19 mouse cellular contexts compared by ENCODE assay signal in the genomic region with DNA sequence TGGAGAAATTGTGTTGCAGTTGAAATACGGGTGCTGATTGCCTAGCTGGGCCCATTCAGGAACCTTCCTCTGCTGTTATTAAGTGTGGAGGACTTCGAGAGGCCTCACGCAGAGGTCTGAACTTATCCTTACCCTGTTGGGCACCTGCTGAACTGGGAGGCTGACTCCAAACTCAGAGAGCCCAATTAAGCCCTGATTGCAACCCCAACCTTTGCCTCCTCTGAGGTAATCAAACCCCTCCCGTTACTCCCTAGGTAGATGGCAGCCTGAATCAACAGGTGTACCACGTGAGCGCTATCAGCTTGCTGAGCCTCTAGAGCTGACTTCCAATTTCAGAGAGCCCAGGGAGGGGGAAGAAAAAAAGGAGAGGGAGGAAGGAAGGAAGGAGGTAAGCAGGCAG.
"Had no signal": no experiment of that assay in that cellular context is flagged by ENCODE, and none has a peak within 500 bp of the region (broad histone marks: within the 10 kb centered on the region; RNA-seq: fewer than 3 reads in every experiment).

No protein-coding gene starts in this region.

- H3K4me2 ChIP-seq: liver, embryonic 11.5 days; liver, embryonic 15.5 days; lung, embryonic 15.5 days; midbrain, embryonic 11.5 days; stomach, embryonic 15.5 days had no signal

- H3K9ac ChIP-seq: liver, embryonic 15.5 days; lung, embryonic 15.5 days; stomach, embryonic 15.5 days had no signal

- DNase-seq: kidney, adult 18-20 months; kidney, adult 9 months; kidney, postnatal 14 days; kidney, postnatal 4 days; layer of hippocampus, adult 9-11 months; lung, adult 18-20 months; lung, postnatal 10 days; lung, postnatal 36 days; midbrain, embryonic 14.5 days; right cerebral cortex, adult 18-20 months; right cerebral cortex, postnatal 14 days; right cerebral cortex, postnatal 4 days; thymus, postnatal 36 days had no signal

- H3K4me1 ChIP-seq: liver, embryonic 15.5 days; lung, embryonic 15.5 days; stomach, embryonic 15.5 days had no signal

- H3K27me3 ChIP-seq: liver, embryonic 15.5 days; lung, embryonic 15.5 days; stomach, embryonic 15.5 days had no signal

- H3K9me3 ChIP-seq: liver, embryonic 15.5 days; lung, embryonic 15.5 days; stomach, embryonic 15.5 days had no signal

- H3K36me3 ChIP-seq: liver, embryonic 15.5 days; lung, embryonic 15.5 days; stomach, embryonic 15.5 days had no signal

- H3K27ac ChIP-seq: layer of hippocampus, adult 2 months; liver, embryonic 15.5 days; lung, embryonic 15.5 days; stomach, embryonic 15.5 days had no signal

- H3K4me3 ChIP-seq: layer of hippocampus, adult 2 months; liver, embryonic 15.5 days; lung, embryonic 15.5 days; stomach, embryonic 15.5 days had no signal
